21 mouse cellular contexts compared by ENCODE assay signal in the genomic region with DNA sequence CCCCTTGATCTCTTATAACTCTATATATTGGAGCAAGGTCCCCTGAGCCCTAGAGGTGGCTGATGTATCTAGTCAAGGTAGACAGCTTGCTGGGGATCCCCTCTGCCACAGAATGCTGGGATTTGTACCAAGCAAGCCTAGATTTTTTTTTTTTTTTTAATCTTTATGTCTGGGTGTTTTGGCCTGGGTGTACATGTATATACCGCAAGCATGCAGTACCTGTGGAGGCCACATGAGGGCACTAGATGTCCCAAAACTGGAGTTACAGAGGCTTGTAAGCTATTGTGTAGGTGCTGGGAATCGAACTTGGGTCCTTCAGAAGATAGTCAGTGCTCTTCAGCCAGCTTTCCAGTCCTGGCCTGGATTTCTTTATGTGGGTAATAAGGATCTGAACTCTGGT. TPM values are rescaled to one million over a fixed set of nuclear protein-coding genes. Genes with fewer than 3 reads are reported as not detected.
A peak's percentile ranks its signal among the peaks of the same experiment; 100 is the strongest.
DNase-seq lines count a peak whose midpoint lies in the region; ATAC-seq and TF ChIP-seq lines count a peak whose summit lies in the region.
"Had no signal": no experiment of that assay in that cellular context is flagged by ENCODE, and none has a peak within 500 bp of the region (broad histone marks: within the 10 kb centered on the region; RNA-seq: fewer than 3 reads in every experiment).

No protein-coding gene starts in this region.

- intact Hi-C loops in gastrocnemius, adult 2 months (cut with DNase I) = no loop called here

- H3K4me3 ChIP-seq in gastrocnemius, adult 2 months = no peak overlapping the region
- no peak overlapping the region for H3K4me3 ChIP-seq in lung, embryonic 14.5 days (ENCODE audit: low read depth, low read length)
- H3K4me3 ChIP-seq: hindbrain, embryonic 13.5 days; megakaryocyte, embryonic 14.5 days; neural tube, embryonic 13.5 days had no signal

- no peak for ATAC-seq in lung, embryonic 14.5 days (ENCODE audit: insufficient read depth)

- no peaks in the 10 kb centered on the region for H3K27me3 ChIP-seq in lung, embryonic 14.5 days (ENCODE audit: insufficient read depth, low read length)
- H3K27me3 ChIP-seq: hindbrain, embryonic 13.5 days; neural tube, embryonic 13.5 days had no signal

- DNase-seq in gastrocnemius, adult 2 months = no peak
- no peak for DNase-seq in gastrocnemius, adult 8-10 months (ENCODE audit: low spot score in 2 of 2)
- DNase-seq in lung, embryonic 14.5 days = no peak
- DNase-seq in lung, postnatal 36 days = no peak
- DNase-seq in ES-CJ7 (ENCODE audit: low read depth, low spot score) (peak; percentile 65), MN1 (ENCODE audit: low spot score) (no peak)
- DNase-seq in induced T-regulatory cell, adult 2 months (ENCODE audit: low read depth) = peak; percentile 23
- DNase-seq in frontal cortex, postnatal 25 days (ENCODE audit: low spot score in 2 of 2) = no peak
- DNase-seq: adrenal gland, postnatal 25 days; B cell, adult 2 months; cerebellum, adult 9-10 months; gastrocnemius, postnatal 25 days; heart, postnatal 14 days; kidney, adult 8-10 months; kidney, postnatal 4 days; right cerebral cortex, postnatal 14 days; thymus, adult 18-20 months had no signal

- H3K4me2 ChIP-seq in lung, embryonic 14.5 days = no peak overlapping the region
- H3K4me2 ChIP-seq: heart, embryonic 11.5 days; hindbrain, embryonic 13.5 days; neural tube, embryonic 13.5 days had no signal

- no peaks in the 10 kb centered on the region for H3K36me3 ChIP-seq in lung, embryonic 14.5 days (ENCODE audit: insufficient read depth)
- H3K36me3 ChIP-seq: hindbrain, embryonic 13.5 days; neural tube, embryonic 13.5 days had no signal

- peaks cover 5% of the 10 kb centered on the region; the same call in 1 of the 2 replicates for H3K9me3 ChIP-seq in lung, embryonic 14.5 days (ENCODE audit: low read depth, low read length)

- peaks cover 7% of the 10 kb centered on the region; the same call in 1 of the 2 replicates for H3K4me1 ChIP-seq in lung, embryonic 14.5 days (ENCODE audit: insufficient read depth)
- H3K4me1 ChIP-seq: hindbrain, embryonic 13.5 days; neural tube, embryonic 13.5 days had no signal

- no peak overlapping the region for H3K27ac ChIP-seq in gastrocnemius, adult 2 months
- H3K27ac ChIP-seq in lung, embryonic 14.5 days (ENCODE audit: low read depth) = no peak overlapping the region
- H3K27ac ChIP-seq: hindbrain, embryonic 13.5 days; neural tube, embryonic 13.5 days had no signal

- 93% methylated on average over 2 of the region's 2 CpGs for WGBS in lung, embryonic 14.5 days

- TF ChIP-seq CTCF in gastrocnemius, adult 2 months (IDR thresholded peaks at IDR 0.05) = peak; percentile 17; the same call in 1 of the 2 replicates
- TF ChIP-seq CTCF in lung, embryonic 14.5 days (IDR thresholded peaks at IDR 0.05; ENCODE audit: low read depth) = peak; percentile 43

- H3K9ac ChIP-seq in lung, embryonic 14.5 days = no peak overlapping the region
- H3K9ac ChIP-seq: hindbrain, embryonic 13.5 days; neural tube, embryonic 13.5 days had no signal

RNA-seq across cellular contexts. Expression of a gene that starts 21.7 kb away (rescaled TPM):
- total RNA-seq in gastrocnemius, adult 2 months (2021) = 10 to 100 TPM; 10.2 to 11.6 TPM
- 1 to 10 TPM; 5.8 to 9.6 (median 9.3) TPM for total RNA-seq in gastrocnemius, adult 8-10 months (2022)
- polyA plus RNA-seq in lung, embryonic 14.5 days (2014; fragmentation: Nextera tagmentation; extraction: Ambion mirVana) = 43.8 and 51.2 TPM in 2 replicates

RNA-seq across cellular contexts. Expression of a gene that starts 44.4 kb away (rescaled TPM):
- under 1 TPM in 1 of 2 experiments, not detected in 1; 0.14 TPM for total RNA-seq in gastrocnemius, adult 2 months (2021)
- under 1 TPM in 3 of 4 experiments, not detected in 1; 0.07 to 0.13 (median 0.10) TPM for total RNA-seq in gastrocnemius, adult 8-10 months (2022)
- 0.38 and 0.61 TPM in 2 replicates for polyA plus RNA-seq in lung, embryonic 14.5 days (2014; fragmentation: Nextera tagmentation; extraction: Ambion mirVana)

Comparison
In these comparisons a context has a peak if more than half of its experiments do, and no peak if none do; other contexts are left out.
1. DNase-seq: peak in ES-CJ7 (single experiment) and induced T-regulatory cell, adult 2 months (single experiment); none in gastrocnemius, adult 2 months (single experiment), gastrocnemius, adult 8-10 months (0 of 2), lung, embryonic 14.5 days (single experiment), lung, postnatal 36 days (single experiment), frontal cortex, postnatal 25 days (0 of 2) and MN1 (single experiment).